Mouse (Mus musculus): ENCODE measurements around the gene Myl10.
"Not testable (repeated sequence)": the region's sequence is repeated elsewhere in the genome, so short reads cannot be mapped to it uniquely, and the experiment has no call there.

Gene Myl10

DNA sequence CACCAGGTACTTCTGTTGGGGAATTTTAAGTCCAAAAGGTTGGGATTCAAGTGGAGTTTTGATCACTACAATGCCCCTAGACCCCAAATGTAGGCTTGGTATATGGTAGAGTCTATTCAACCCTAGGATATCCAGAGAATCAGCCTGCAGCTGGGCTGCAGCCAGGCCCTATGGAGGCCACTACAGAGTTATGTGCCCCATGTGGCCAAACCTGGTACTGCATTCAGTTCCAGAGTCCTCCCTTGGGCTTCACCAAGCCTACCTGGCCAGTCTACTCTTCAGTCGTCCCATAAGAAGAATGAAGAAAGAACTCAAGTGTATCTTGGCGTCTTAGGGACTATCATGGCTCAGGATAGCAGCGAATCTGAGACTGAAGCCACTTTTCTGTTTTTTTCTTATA is 10.8 kb downstream of the Myl10 start:
- in situ Hi-C loops (cut with MboI; ENCODE audit: unreplicated experiment in 2 of 2) = loop anchor here (5.0 to 25.0 kb wide), 4 partner anchors 36 to 416 kb away; partner anchors contain the start of gene Cux1 (in 1 of the 2)

DNA sequence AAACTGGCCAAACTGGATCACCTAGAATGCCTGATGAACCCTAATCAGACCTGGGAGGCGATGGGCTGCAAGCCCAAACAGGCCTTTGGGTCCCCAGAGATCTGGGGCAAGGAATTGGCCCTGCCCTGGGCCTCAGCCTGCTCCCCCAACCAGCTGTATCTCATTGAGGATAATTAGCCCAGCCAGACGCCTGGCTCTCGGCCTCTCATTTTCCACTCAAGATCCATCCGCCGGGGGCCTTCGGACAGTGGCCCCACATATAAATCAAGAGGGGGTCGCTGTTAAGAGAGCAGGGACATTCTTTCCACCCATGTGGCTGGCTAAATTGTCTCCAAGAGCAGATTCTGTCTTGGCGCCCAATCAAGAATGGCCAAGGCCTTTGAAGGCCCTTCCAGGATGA is 11.2 kb downstream of the Myl10 start:
- in situ Hi-C loops (cut with MboI; ENCODE audit: unreplicated experiment in 2 of 2) = loop anchor here (5.0 to 25.0 kb wide), 4 partner anchors 37 to 417 kb away; partner anchors contain the start of gene Cux1 (in 1 of the 2)

GRCm38 (mm10) chr5:136705532-136705931 is 12.6 kb downstream of the Myl10 start:
- in situ Hi-C loops (cut with MboI; ENCODE audit: unreplicated experiment in 2 of 2) = loop anchor here (5.0 to 25.0 kb wide), 6 partner anchors 38 to 423 kb away; partner anchors contain the start of gene Cux1 (in 1 of the 2)

GRCm38 (mm10) chr5:136706803-136707202 is 13.9 kb downstream of the Myl10 start:
- in situ Hi-C loops (cut with MboI; ENCODE audit: unreplicated experiment in 2 of 2) = loop anchor here (5.0 to 25.0 kb wide), 6 partner anchors 40 to 425 kb away; partner anchors contain the start of gene Cux1 (in 1 of the 2)

GRCm38 (mm10) chr5:136708116-136708515 is 15.2 kb downstream of the Myl10 start:
- in situ Hi-C loops (cut with MboI; ENCODE audit: unreplicated experiment in 2 of 2) = loop anchor here (5.0 to 25.0 kb wide), 6 partner anchors 41 to 426 kb away; partner anchors contain the start of gene Cux1 (in 1 of the 2)

DNA sequence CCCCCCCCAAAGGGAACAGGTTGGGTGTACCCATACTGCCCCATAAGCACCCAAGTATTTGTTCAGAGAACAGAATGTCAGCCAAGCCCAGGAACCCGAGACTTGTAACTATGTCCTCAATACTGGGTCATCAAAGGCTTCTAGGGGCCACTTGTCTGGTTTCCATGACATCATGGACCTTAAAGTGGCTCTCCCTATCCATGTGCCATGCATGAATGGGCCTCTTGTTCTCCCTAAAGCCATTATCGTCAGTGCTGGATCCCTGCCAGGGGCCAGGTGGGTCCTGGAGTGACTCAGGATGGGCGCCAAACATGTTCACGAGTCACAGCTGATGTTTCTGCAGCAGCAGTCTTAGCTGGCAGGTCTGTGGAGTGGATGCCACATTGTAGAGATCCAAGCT is 17.8 kb downstream of the Myl10 start:
- in situ Hi-C loops (cut with MboI; ENCODE audit: unreplicated experiment in 2 of 2) = loop anchor here in 1 of 2 experiments (25.0 kb wide), 1 partner anchor 423 kb away; no protein-coding TSS in a partner anchor

DNA sequence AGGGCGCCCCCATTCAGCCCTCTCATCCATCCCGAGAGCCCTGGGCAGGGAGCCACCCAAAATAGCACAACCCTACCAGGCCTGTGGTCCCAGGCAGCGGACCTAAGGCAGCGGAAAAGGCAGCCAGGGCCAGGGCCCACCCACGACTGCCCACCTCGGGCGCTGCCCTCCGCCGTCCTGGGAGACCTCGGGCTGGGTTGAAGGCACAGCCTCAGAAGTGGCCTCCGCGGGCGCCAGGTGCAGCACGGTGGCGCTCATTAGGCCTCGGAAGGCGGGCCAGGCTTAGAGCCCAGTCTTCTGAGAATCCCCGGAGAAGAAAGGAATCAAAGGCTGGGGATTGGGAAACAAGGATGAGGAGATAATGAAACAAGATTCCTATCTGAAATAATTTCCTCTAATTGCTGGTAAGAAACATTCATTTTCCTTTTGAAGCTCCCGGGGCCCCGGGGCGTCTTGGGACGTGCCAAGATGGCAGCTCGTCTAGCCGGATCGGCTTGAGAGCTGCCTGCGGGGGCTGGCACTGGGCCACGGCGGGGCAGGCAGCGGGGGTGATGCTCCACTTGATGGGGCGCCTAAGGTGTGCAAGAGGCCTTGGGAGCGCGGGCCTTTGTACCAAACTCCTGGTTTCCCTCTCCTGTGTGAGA is 21.4 kb downstream of the Myl10 start:
- in situ Hi-C loops (cut with MboI; ENCODE audit: unreplicated experiment in 2 of 2) = loop anchor here in 1 of 2 experiments (25.0 kb wide), 1 partner anchor 427 kb away; no protein-coding TSS in a partner anchor

- in situ Hi-C loops (cut with MboI; ENCODE audit: unreplicated experiment in 2 of 2) = loop anchor here in 1 of 2 experiments (5.0 to 25.0 kb wide), 2 partner anchors 42 to 428 kb away; no protein-coding TSS in a partner anchor
These were observed 21.9 kb downstream of the Myl10 start for GRCm38 (mm10) chr5:136714879-136715278.

DNA sequence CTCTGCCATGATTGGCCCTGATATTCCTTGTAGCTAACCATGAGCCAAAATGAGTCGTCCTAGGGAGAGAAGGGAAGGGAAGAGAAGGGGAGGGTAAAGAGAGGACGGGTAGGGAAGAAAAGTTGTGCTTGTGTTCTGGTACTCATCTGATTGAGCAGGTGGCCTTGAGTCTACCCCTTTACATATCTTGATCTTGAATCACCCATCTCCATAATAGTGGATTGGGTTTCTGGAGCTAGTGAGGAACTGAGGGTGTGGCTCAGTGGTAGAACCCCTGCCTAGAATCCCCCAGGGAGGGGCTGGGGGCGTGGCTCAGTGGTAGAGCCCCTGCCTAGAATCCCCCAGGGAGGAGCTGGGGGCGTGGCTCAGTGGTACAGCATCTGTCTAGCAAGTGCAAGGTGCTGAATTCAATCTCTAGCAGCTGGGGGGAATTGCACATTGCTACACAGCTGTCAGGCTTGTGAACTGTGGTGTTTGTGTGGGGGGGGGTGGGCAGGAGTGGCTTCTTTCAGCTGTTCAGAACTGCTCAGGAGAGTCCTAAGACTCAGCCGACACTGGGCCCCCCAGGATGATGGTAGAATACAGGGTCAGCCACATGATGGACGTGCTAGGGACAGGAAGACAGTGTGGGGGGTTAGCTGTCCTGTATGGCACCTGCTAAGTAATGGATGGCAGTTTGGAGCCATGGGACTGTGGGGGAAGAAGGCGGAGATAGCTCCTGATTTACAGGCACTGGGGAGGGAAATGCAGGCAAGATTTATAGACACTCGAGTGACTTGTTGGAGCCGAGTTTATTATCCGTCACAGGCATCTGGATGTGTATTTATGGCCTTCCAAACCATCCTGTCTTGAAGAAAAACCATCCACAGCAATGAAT is 24.0 kb downstream of the Myl10 start:
- in situ Hi-C loops (cut with MboI; ENCODE audit: unreplicated experiment in 2 of 2) = loop anchor here in 1 of 2 experiments (5.0 to 25.0 kb wide), 2 partner anchors 40 to 430 kb away; no protein-coding TSS in a partner anchor

DNA sequence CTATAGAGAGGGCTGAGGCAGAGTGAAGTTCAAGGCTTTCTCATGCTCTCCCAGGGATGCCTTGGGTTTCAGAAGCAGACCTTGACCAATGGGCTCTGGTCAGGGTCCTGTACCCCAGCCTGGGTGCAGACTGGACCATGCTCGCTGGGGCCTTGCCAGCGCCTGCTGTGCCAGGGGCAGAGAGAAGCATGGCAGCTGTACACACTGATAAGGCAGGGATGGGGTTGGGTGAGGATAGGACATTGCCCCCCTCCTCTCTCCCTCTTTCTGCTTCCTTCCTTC is 24.6 kb downstream of the Myl10 start:
- in situ Hi-C loops (cut with MboI; ENCODE audit: unreplicated experiment in 2 of 2) = loop anchor here in 1 of 2 experiments (5.0 to 25.0 kb wide), 2 partner anchors 40 to 430 kb away; no protein-coding TSS in a partner anchor

GRCm38 (mm10) chr5:136718656-136719055 is 25.7 kb downstream of the Myl10 start:
- in situ Hi-C loops (cut with MboI; ENCODE audit: unreplicated experiment in 2 of 2) = loop anchor here in 1 of 2 experiments (5.0 to 25.0 kb wide), 2 partner anchors 39 to 431 kb away; no protein-coding TSS in a partner anchor

DNA sequence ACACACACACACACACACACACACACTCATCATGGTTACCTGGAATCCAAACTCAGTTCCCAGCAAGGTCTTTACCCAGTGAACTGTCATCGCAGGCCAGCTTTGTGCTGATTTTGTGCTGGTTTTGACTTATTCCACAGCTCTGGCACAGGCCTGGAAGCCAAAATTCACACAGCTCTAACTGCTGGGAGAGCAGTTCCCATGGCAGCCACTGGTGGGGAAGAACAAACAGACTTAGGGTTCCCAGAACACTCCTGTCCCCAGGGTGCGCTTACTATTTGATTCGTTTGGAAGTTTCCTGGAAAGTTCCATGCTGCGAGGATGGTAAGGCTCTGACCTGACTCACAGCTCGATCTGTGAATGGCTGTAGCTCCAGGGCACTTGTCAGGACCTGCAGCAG is 28.6 kb downstream of the Myl10 start:
- in situ Hi-C loops (cut with MboI; ENCODE audit: unreplicated experiment in 2 of 2) = loop anchor here in 1 of 2 experiments (5.0 to 25.0 kb wide), 2 partner anchors 434 to 509 kb away; no protein-coding TSS in a partner anchor

DNA sequence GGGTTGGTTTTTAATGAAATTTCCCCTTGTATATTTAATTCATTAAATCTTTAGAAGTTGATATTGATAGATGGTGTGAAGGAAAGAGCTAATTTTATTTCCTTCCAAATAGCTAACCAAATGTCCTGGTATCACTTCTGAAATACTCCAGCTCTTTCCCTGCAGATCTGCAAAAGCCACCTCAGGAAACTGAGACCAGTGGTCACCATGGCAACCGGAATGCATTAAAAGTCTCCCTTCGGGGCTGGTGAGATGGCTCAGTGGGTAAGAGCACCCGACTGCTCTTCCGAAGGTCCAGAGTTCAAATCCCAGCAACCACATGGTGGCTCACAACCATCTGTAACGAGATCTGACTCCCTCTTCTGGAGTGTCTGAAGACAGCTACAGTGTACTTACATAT is 33.3 kb downstream of the Myl10 start:
- in situ Hi-C loops (cut with MboI; ENCODE audit: unreplicated experiment in 2 of 2) = not testable (repeated sequence)

DNA sequence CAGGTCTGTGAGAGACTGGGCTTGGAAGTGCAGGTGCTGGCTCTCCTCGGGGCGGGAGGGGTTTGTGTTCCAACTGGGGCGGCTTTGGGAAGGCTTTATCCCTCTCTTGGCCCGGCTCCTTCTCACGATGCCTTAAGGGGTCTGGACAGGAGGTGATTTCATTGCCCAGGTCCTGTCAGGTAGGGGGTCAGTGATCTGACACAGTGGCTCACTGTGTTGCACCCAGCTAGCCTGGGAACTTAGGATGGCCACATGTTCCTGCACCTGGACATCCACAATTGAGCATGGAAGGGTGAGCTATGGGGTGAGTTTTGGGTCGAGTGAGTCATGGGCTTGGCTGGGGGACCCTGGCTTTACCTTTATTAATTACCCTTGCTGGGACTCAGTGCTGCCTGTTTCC is 46.0 kb downstream of the Myl10 start:
- in situ Hi-C loops (cut with MboI; ENCODE audit: unreplicated experiment in 2 of 2) = no loop called here

DNA sequence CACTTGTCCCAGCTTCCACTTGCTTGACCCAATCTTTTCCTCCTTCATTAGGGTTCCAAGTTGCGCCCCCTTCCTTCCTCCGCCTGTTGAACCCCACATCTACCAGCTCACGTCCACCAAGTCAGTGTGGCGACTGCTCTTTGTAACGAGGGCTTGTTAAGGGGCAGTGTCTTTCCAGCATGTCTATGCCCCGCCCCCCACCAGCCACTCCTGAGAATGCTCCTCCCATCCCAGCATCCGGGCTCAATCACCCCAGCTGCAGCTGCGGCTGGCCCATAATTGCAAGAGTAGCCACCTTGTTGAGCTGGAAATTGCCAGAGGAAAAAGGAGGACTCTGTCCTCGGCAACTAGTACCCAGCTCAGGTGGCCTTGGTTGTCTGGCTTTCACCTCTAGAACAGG is 53.6 kb downstream of the Myl10 start:
- in situ Hi-C loops (cut with MboI; ENCODE audit: unreplicated experiment in 2 of 2) = no loop called here

Data from v-Abl transformed pro-B cells (cell line).